ENCODE assay signal across 26 mouse cellular contexts in the genomic region with DNA sequence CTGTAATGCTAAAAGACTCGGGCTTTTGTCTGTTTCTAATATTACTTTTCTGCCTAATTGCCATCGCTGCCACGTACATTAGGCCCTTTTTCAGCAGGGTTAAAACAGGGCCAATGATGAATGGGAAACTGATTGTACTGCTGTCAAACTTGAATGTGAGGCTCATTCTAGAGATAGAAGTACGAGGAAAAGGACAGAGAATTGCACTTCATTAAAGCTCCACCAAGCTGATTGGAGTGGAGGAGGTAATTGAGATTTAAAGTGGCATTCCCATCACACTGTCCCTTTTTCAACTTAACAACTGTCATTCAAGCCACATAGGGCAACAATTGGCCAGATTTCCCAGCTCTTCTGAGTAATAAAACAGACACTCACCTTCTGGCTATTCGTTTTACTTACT.
A peak's percentile ranks its signal among the peaks of the same experiment; 100 is the strongest.
DNase-seq lines count a peak whose midpoint lies in the region; ATAC-seq and TF ChIP-seq lines count a peak whose summit lies in the region.
"Had no signal": no experiment of that assay in that cellular context is flagged by ENCODE, and none has a peak within 500 bp of the region (broad histone marks: within the 10 kb centered on the region; RNA-seq: fewer than 3 reads in every experiment).

No protein-coding gene starts in this region.

- H3K9me3 ChIP-seq in midbrain, embryonic 12.5 days: no peaks in the 10 kb centered on the region
- no peaks in the 10 kb centered on the region for H3K9me3 ChIP-seq in midbrain, embryonic 16.5 days (replicated peaks; ENCODE audit: control insufficient read depth, low read length, poor library complexity, severe bottlenecking)
- no peaks in the 10 kb centered on the region for H3K9me3 ChIP-seq in forebrain, embryonic 10.5 days
- H3K9me3 ChIP-seq in forebrain, embryonic 14.5 days (replicated peaks; ENCODE audit: control insufficient read depth, low read length): no peaks in the 10 kb centered on the region
- H3K9me3 ChIP-seq in liver, postnatal 0 days (ENCODE audit: low read length): no peaks in the 10 kb centered on the region
- H3K9me3 ChIP-seq: heart, embryonic 15.5 days; hindbrain, embryonic 15.5 days; kidney, embryonic 15.5 days; neural tube, embryonic 12.5 days had no signal

- H3K27me3 ChIP-seq in midbrain, embryonic 12.5 days: peaks cover 3% of the 10 kb centered on the region; the same call in 1 of the 2 replicates
- H3K27me3 ChIP-seq in midbrain, embryonic 16.5 days (ENCODE audit: control insufficient read depth, insufficient read depth, low read depth, low read length): no peaks in the 10 kb centered on the region; the same call in 1 of the 2 replicates
- peaks cover 53% of the 10 kb centered on the region for H3K27me3 ChIP-seq in forebrain, embryonic 10.5 days (ENCODE audit: poor library complexity, severe bottlenecking)
- H3K27me3 ChIP-seq in forebrain, embryonic 14.5 days (replicated peaks; ENCODE audit: control insufficient read depth, insufficient read depth, low read length): no peaks in the 10 kb centered on the region
- no peaks in the 10 kb centered on the region for H3K27me3 ChIP-seq in liver, postnatal 0 days (ENCODE audit: insufficient read depth, low read length)
- H3K27me3 ChIP-seq: heart, embryonic 15.5 days; kidney, embryonic 15.5 days had no signal

- H3K4me3 ChIP-seq in midbrain, embryonic 12.5 days: no peak overlapping the region
- no peak overlapping the region for H3K4me3 ChIP-seq in midbrain, embryonic 16.5 days (ENCODE audit: low read depth, low read length)
- no peak overlapping the region for H3K4me3 ChIP-seq in forebrain, embryonic 10.5 days
- no peak overlapping the region for H3K4me3 ChIP-seq in forebrain, embryonic 14.5 days (ENCODE audit: low read depth, low read length)
- no peak overlapping the region for H3K4me3 ChIP-seq in liver, postnatal 0 days (ENCODE audit: low read depth, low read length)
- H3K4me3 ChIP-seq: erythroblast, embryonic 14.5 days; heart, embryonic 15.5 days; hindbrain, embryonic 15.5 days; kidney, embryonic 15.5 days; myocyte; neural tube, embryonic 12.5 days had no signal

- no peaks in the 10 kb centered on the region for H3K36me3 ChIP-seq in midbrain, embryonic 12.5 days
- H3K36me3 ChIP-seq in midbrain, embryonic 16.5 days (ENCODE audit: control insufficient read depth, insufficient read depth, low read length): no peaks in the 10 kb centered on the region
- no peaks in the 10 kb centered on the region for H3K36me3 ChIP-seq in forebrain, embryonic 10.5 days (replicated peaks)
- H3K36me3 ChIP-seq in forebrain, embryonic 14.5 days (ENCODE audit: control insufficient read depth, insufficient read depth, low read length): no peaks in the 10 kb centered on the region
- no peaks in the 10 kb centered on the region for H3K36me3 ChIP-seq in liver, postnatal 0 days (replicated peaks; ENCODE audit: insufficient read depth, low read length)
- H3K36me3 ChIP-seq: heart, embryonic 15.5 days; hindbrain, embryonic 15.5 days; kidney, embryonic 15.5 days; neural tube, embryonic 12.5 days had no signal

- no peak for TF ChIP-seq CTCF in liver, postnatal 0 days (IDR thresholded peaks at IDR 0.05; ENCODE audit: low read depth)

- WGBS in midbrain, embryonic 12.5 days: 43% methylated on average over 5 of the region's 5 CpGs
- 44% methylated on average over 5 of the region's 5 CpGs for WGBS in midbrain, embryonic 16.5 days
- 28% methylated on average over 5 of the region's 5 CpGs for WGBS in forebrain, embryonic 10.5 days
- 12% methylated on average over 5 of the region's 5 CpGs for WGBS in forebrain, embryonic 14.5 days
- 63% methylated on average over 5 of the region's 5 CpGs for WGBS in liver, postnatal 0 days (ENCODE audit: insufficient replicate concordance)

- TF ChIP-seq EP300 in liver, postnatal 0 days (IDR thresholded peaks at IDR 0.05; ENCODE audit: low read depth): no peak

- H3K4me1 ChIP-seq in midbrain, embryonic 12.5 days: peaks cover 12% of the 10 kb centered on the region; the same call in 1 of the 2 replicates
- peaks cover 6% of the 10 kb centered on the region; the same call in 1 of the 2 replicates for H3K4me1 ChIP-seq in midbrain, embryonic 16.5 days (ENCODE audit: control insufficient read depth, insufficient read depth, low read length)
- peaks cover 59% of the 10 kb centered on the region for H3K4me1 ChIP-seq in forebrain, embryonic 10.5 days
- peaks cover 8% of the 10 kb centered on the region; the same call in 1 of the 2 replicates for H3K4me1 ChIP-seq in forebrain, embryonic 14.5 days (ENCODE audit: control insufficient read depth, insufficient read depth, low read length)
- H3K4me1 ChIP-seq in liver, postnatal 0 days (ENCODE audit: insufficient read depth): no peaks in the 10 kb centered on the region
- H3K4me1 ChIP-seq: heart, embryonic 15.5 days had no signal

- DNase-seq in forebrain, embryonic 10.5 days (ENCODE audit: extremely low spot score, low spot score): peak; percentile 31
- peak; percentile 93 for DNase-seq in forebrain, embryonic 14.5 days (ENCODE audit: low spot score)
- DNase-seq in liver, postnatal 0 days: no peak
- no peak for DNase-seq in liver
- DNase-seq: adrenal gland, postnatal 25 days; B cell, adult 2 months; cerebellum, adult 18-20 months; cerebellum, postnatal 10 days; gastrocnemius, postnatal 14 days; heart, postnatal 36 days; kidney, adult 18-20 months; kidney, postnatal 36 days; left cerebral cortex, postnatal 4 days; lung, embryonic 14.5 days; lung, postnatal 14 days; right cerebral cortex, postnatal 14 days had no signal

- no peak overlapping the region for H3K9ac ChIP-seq in midbrain, embryonic 12.5 days (replicated peaks)
- no peak overlapping the region for H3K9ac ChIP-seq in midbrain, embryonic 16.5 days (ENCODE audit: low read depth, low read length)
- H3K9ac ChIP-seq in forebrain, embryonic 14.5 days (ENCODE audit: low read length): no peak overlapping the region
- H3K9ac ChIP-seq in liver, postnatal 0 days (replicated peaks): no peak overlapping the region
- H3K9ac ChIP-seq: heart, embryonic 15.5 days; hindbrain, embryonic 15.5 days; kidney, embryonic 15.5 days; liver, embryonic 14.5 days; lung, embryonic 14.5 days; neural tube, embryonic 12.5 days had no signal

- no peak overlapping the region for H3K4me2 ChIP-seq in midbrain, embryonic 12.5 days (replicated peaks)
- no peak overlapping the region for H3K4me2 ChIP-seq in midbrain, embryonic 16.5 days (ENCODE audit: low read length)
- H3K4me2 ChIP-seq in forebrain, embryonic 14.5 days (ENCODE audit: low read length): peak overlapping the region; percentile 8; the same call in 1 of the 2 replicates
- no peak overlapping the region for H3K4me2 ChIP-seq in liver, postnatal 0 days (ENCODE audit: low read depth, low read length)
- H3K4me2 ChIP-seq: heart, embryonic 15.5 days; hindbrain, embryonic 15.5 days; kidney, embryonic 15.5 days; lung, embryonic 14.5 days; neural tube, embryonic 12.5 days had no signal

- H3K27ac ChIP-seq in midbrain, embryonic 12.5 days (replicated peaks): no peak overlapping the region
- no peak overlapping the region for H3K27ac ChIP-seq in midbrain, embryonic 16.5 days (ENCODE audit: low read length)
- H3K27ac ChIP-seq in forebrain, embryonic 10.5 days: peak overlapping the region; percentile 83; the same call in 1 of the 2 replicates
- peak overlapping the region; percentile 45 for H3K27ac ChIP-seq in forebrain, embryonic 14.5 days (ENCODE audit: low read depth, low read length)
- no peak overlapping the region for H3K27ac ChIP-seq in liver, postnatal 0 days (ENCODE audit: low read depth)
- H3K27ac ChIP-seq: heart, embryonic 15.5 days; hindbrain, embryonic 15.5 days; kidney, embryonic 15.5 days; liver, embryonic 14.5 days; neural tube, embryonic 12.5 days had no signal

- ATAC-seq in midbrain, embryonic 12.5 days (ENCODE audit: low FRiP score, low read depth): peak; percentile 27; the same call in 1 of the 2 replicates
- no peak for ATAC-seq in midbrain, embryonic 16.5 days
- peak; percentile 47 for ATAC-seq in forebrain, embryonic 14.5 days
- ATAC-seq in liver, postnatal 0 days: no peak
- ATAC-seq: inflammation-experienced regulatory T-cells, adult 6 months had no signal

Comparison
In these comparisons a context has a peak if more than half of its experiments do, and no peak if none do; other contexts are left out.
1. ATAC-seq: peak in midbrain, embryonic 12.5 days (single experiment) and forebrain, embryonic 14.5 days (single experiment); none in midbrain, embryonic 16.5 days (single experiment) and liver, postnatal 0 days (single experiment).
2. H3K27ac ChIP-seq: peak in forebrain, embryonic 10.5 days (single experiment) and forebrain, embryonic 14.5 days (single experiment); none in midbrain, embryonic 12.5 days (single experiment), midbrain, embryonic 16.5 days (single experiment) and liver, postnatal 0 days (single experiment).
3. DNase-seq: peak in forebrain, embryonic 10.5 days (single experiment) and forebrain, embryonic 14.5 days (single experiment); none in liver, postnatal 0 days (single experiment) and liver (single experiment).